Mouse (Mus musculus) urinary bladder, adult 2 months (tissue): ENCODE measurements around the gene Mt1. TPM values are rescaled to one million over a fixed set of nuclear protein-coding genes. Genes with fewer than 3 reads are reported as not detected.
"Not testable (repeated sequence)": the region's sequence is repeated elsewhere in the genome, so short reads cannot be mapped to it uniquely, and the experiment has no call there.

ENCODE experiments used
- DNase-seq: peaks from one replicate; pipeline ENCODE4 v3.0.0; 2022; ENCODE audit warnings: low spot score
- polyA plus RNA-seq: library from polyadenylated mRNA; depleted of rRNA; stranded (reverse); fragments of >200 nt; gene quantifications from 2 replicates; pipeline ENCODE4 v1.2.3, GENCODE M21; 2012; rRNA removed

The Mt1 gene
- polyA plus RNA-seq = 256 and 257 TPM in 2 replicates

DNA sequence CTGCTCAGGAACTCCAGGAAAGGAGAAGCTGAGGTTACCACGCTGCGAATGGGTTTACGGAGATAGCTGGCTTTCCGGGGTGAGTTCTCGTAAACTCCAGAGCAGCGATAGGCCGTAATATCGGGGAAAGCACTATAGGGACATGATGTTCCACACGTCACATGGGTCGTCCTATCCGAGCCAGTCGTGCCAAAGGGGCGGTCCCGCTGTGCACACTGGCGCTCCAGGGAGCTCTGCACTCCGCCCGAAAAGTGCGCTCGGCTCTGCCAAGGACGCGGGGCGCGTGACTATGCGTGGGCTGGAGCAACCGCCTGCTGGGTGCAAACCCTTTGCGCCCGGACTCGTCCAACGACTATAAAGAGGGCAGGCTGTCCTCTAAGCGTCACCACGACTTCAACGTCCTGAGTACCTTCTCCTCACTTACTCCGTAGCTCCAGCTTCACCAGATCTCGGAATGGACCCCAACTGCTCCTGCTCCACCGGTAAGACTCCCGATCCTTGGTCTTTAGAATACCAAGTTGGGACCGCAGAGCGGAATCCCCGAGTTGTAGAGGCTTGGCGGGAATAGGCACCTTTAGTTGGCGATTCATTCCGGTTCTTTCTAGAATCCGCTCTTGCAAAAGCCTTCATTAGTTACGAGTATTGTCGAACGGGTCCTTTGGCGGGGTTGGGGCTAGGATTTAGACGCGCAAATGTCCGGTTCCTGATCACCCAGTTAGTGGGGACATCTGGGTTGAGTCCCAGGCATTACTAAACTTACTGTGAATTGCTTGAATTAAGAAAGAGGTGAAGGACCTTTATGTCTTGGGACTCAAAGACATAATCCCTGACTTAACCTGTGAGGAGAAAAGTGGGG is at the start of gene Mt1:
Gene Mt1 (plus strand): TSS at position 226 of the 856 bp plus-strand sequence.
- DNase-seq = peak; percentile 77

GRCm38 (mm10) chr8:94129133-94129789 is 49.6 kb upstream of the Mt1 start:
- DNase-seq = no peak

DNA sequence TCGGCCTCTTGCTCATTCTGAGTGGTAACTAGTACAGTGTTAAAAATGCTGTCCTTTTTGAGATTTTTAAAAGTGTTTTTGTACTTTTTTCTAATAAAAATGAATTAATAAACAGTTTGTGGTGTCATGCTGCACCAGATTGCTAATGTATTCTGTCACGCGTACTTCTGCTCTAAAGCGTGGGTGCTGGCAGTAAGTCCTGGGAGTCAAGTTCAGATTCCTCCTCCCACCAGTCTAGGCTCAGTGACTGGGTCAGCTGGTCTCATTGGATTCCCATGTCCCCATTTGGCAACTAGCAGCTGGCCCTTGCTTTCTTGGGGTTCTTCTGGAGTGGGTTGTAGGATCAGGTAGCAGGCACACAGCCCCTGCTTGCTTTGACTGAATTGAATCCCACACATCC is 48.8 kb upstream of the Mt1 start:
- no peak for DNase-seq

DNA sequence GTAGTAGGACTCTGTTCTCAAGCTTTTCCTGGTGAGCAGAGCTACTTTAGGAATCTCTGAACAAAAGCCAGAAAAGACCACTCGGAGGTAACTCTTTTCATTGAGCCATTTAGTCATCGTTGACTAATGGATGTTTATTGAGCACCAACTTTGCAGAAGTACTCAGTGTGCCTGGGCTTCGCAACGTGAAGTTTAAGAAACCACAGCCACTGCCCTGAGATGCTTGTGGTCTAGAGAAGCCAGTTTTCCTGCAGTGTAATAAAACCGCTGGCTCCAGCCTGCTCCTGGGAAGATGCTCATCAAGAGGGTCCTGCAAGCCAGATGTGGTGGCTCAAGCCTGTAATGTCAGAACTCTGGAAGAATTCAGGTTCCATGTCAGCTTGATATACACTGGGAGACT is 46.8 kb upstream of the Mt1 start:
- no peak for DNase-seq

- DNase-seq = not testable (repeated sequence)
Measured at GRCm38 (mm10) chr8:94134601-94135000, 44.3 kb upstream of the Mt1 start.

- DNase-seq = no peak
Measured at GRCm38 (mm10) chr8:94135556-94135955, 43.3 kb upstream of the Mt1 start.

DNA sequence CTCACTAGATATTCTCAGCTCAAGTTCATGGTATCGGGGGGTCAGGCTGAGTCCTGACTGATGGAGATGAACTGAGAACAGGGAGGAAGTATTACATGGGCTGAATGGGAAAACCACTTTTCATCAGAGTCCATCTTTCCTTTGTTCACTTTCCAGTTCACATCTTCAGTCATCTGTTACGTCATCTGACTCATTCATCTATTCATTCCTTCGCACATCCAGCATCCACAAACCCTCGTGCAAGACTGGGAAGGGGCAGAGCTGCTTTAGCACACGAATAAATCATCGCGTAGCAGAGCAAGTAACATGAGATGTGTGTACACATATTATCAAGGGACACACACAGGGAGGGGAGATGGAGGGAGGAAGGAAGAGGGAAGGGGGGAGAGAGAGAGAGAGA is 42.7 kb upstream of the Mt1 start:
- DNase-seq = no peak

- DNase-seq = no peak
Measured at GRCm38 (mm10) chr8:94136933-94137332, 41.9 kb upstream of the Mt1 start, which contains the start of gene Mt4. Gene Mt4, plus strand, starts transcription at chr8:94137197.

DNA sequence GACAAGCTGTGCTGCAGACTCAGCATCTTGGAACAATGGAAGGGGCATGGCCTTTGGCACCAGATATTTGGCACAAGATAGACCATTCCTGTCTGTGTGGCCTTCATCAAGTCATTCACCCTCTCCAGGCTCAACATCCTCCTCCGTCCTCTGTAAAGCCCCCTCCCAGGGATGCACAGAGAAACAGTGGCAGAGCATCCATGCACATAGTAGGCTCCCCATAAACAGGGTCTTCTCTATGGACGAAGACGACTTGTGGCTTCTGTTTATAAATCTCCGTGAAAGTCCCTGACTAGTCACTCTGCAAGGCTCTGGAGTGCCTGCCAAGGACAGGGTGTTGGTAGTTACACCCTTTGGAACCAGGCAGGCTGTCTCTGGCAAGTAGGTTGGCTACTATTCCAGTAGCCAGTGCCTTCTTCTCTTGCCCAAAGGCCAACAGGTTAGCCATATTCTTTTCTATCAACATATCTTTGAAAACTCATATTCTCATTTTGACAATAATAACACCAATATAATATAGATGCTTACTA is 38.6 kb upstream of the Mt1 start:
- no peak for DNase-seq

DNA sequence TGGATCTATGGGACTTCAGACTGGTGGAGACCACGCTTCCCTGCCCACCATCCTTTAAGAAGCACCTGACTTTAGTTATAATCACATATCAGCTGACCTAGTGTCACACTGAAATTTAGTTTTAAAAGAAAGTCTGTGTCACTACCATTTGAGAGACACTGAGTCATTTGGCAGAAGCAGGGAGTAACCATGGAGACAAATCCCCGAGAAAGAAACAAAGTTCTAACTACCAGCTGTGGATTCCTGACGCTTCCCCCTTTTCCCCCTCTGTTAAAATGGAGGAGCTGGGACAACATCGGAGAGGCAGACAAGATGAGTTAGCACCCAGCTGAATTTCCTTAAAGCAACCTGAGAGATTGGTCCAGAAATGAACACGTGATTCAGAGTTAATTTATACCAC is 30.6 kb upstream of the Mt1 start:
- DNase-seq = no peak

DNA sequence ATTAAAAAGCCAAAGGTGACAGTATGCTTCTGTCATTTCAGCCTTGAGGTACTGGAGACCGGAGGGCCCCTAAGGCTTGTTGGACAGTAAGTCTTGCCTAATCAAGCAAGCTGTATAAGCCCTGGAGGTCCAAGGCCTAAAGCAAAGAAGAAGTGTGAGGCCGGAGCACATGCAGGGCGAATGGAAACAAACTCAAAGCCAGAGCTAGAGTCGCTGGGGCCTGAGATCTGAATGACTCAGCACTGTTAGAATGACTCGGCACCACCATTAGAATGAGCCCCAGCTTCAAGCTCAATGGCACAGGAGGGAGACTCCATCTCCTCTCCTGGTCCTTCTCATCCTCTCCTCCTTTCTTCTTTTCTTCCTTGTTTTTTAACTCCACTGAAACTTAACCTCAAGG is 28.0 kb upstream of the Mt1 start:
- DNase-seq = no peak

DNA sequence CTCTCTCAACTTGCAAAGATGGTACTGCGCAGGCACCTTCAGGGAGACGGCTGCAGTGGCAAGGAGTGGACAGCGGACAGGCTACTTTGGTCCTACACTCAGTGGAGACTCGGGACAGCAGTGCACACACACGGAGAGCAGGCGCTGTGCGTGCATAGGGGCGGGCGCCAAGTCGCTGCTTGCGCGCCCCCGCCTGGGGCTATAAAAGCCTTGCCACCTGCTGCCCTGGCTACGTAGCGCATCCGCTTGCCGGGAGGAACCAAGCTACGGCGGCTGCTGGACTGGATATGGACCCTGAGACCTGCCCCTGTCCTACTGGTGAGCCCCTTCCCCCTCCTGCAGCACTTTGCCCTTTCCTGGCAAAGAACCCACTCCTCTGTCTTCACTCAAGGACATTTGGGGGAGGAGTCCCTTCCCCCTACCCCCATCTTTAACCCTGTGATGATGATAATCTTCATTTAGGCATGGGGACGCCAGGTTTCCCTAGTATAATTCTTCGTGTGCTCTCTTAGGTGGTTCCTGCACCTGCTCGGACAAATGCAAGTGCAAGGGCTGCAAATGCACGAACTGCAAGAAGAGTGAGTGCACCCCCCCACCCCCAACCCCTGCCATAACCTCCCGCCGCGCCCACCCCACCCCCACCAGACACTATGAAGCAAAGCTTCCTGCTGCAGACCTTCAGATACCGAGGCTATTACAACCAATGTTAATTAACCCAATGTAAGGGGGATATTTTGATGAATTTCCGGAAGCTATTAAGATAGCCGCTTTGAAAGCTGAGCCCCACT is 26.2 kb upstream of the Mt1 start, which contains the start of gene Mt3:
Gene Mt3 (plus strand): TSS at position 95 of the 788 bp plus-strand sequence.
- DNase-seq = peak; percentile 27

GRCm38 (mm10) chr8:94153451-94153850 is 25.4 kb upstream of the Mt1 start:
- no peak for DNase-seq

DNA sequence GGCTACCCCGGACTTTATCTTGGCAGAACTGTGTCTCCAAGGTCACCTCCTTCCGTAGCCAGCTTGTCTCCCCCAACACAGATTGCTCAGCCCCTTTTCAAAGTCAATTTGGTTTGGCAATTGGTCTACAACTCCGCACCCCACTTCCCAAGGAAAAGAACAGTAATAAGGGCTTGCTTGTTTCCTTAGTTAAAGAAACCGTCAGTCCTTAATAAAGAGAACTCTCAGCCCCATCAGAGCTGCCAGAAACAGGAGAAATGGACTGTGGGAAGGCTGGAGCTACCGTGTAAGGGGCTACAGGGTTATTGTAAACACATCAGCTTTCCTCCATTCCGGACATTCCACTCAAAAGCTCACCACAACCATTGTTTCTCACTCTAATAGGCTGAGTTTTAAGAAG is 24.3 kb upstream of the Mt1 start:
- DNase-seq = no peak

GRCm38 (mm10) chr8:94156092-94156491 is 22.8 kb upstream of the Mt1 start:
- DNase-seq = no peak

DNA sequence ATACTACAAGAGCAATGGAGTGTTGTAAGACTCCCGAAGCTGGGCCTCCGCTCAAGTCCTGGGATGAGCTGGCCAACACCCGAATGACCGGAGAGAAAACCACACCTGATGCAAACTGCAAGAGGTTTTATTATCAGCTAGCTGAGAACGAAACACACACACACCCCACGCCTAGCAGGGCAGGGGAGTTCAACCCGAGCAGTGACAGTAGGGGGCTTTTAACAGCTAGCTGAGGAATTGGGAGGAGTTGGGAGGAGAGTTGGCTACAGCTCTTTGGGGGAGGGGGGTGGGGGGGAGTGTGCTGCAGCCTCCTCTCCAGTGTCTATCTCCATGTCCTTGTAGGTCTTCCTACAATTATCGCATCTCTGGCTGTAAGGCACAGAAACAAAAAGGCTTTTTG is 13.1 kb upstream of the Mt1 start:
- DNase-seq = not testable (repeated sequence)

DNA sequence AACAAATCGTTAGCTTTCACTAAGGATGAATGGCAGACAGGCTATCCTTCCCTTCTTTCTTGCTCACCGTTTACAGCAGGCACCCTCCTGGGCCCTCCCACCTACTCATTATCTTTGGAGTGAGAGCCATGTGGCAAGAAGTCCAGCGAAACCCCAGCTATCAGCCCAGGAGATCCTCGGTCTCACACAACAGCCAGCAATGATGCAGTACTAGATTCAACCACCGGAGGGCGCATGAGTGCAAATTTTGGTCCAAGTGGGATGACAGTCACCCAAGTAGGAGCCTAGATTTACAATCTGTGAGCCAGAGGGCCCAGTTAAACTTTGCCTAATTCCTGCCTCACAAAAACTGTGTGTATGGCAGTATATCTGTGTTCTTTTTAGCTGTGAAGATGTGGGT is 11.6 kb upstream of the Mt1 start:
- peak; percentile 95 for DNase-seq

DNA sequence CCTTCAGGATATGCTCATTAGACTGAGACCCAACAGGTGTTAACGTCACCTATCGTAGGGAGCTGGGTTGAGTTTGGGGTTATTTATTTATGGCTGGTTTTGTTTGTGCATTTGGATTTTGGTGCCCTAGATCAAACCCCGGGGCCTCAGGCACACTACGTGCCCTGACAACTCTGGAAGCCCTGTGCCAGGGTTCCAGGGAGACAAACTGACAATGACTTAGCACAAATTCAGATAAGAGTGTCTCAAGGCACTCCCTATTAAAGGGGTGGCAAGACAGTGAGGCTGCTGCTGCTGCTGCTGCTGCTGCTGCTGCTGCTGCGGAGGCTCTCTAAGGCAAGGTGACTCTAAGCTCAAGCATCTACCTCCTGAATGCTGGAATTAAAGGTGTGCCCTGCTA is 9.3 kb upstream of the Mt1 start:
- DNase-seq = no peak

DNA sequence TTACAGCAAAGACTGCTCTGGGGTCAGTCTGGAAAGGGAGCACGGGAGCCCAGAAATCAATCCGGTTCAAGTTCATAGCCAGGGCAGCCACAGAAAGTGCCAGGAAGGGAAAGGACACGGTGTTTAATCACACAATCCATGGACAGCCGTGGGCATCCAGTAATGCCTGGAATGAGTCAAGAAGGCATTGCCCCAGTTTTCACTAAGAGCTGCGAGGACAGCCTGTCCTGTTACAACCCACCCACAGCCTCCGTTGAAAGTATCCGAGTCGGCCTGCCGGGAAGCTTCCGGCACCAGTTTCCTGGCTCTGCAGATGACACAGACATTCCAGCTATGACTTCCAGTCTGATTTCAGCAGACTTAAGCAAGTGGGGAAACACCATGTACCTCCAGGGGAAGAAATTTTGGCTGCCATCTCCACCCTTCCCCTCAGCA is 7.5 kb upstream of the Mt1 start:
- peak; percentile 25 for DNase-seq

- DNase-seq = peak; percentile 57
Measured at GRCm38 (mm10) chr8:94172075-94172808, 6.6 kb upstream of the Mt1 start, which contains the start of gene Mt2. Gene Mt2, plus strand, starts transcription at chr8:94172664.
